Mouse (Mus musculus): ENCODE results near the gene Phf8.
"Not testable (repeated sequence)": the region's sequence is repeated elsewhere in the genome, so short reads cannot be mapped to it uniquely, and the experiment has no call there.

Gene Phf8

DNA sequence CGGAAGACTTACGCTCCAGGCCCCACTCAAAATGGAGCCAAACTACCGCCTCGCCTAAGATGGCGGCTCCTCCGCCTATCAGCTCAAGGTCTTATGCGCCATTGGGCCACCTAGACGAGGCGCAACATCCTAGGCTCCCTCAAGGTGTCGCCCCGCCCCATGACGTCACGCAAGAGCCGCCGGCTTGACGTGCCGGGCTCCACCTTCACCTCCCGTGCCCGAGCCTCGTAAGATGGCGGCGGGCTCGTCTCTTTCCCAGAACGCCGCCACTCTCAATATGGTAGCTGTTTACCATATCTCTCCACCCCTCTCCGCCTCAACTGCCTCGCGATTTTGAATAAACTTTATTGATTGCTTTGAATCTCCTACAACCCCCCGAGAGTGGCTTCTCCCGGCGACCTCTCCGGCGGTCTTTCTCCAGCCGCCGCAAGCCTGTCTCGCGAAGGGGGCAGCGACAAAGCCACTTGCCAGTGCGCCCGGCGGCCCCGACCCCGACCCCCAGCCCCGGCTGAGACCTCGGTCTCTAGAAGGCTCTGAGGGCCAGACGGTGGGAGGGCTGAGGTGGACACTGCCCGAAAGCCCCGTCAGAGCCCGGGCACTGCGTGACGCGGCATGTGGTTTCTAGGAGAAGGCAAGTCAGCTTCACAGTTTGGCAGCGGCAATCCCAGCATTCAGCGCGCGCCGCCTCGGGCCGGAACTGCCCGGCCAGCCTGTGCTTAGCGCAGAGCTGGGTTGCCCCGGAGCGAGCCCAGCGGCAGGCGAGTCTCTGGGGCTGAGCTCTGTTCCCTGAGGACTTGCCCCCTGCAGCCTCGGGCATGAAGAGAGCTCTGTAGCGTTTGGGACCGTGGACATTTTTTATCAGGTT lies at the start of gene Phf8:
Gene Phf8, plus strand, starts transcription at position 215 of the 865 bp plus-strand sequence.
- in situ Hi-C loops (cut with MboI, MseI), result no loop called here

DNA sequence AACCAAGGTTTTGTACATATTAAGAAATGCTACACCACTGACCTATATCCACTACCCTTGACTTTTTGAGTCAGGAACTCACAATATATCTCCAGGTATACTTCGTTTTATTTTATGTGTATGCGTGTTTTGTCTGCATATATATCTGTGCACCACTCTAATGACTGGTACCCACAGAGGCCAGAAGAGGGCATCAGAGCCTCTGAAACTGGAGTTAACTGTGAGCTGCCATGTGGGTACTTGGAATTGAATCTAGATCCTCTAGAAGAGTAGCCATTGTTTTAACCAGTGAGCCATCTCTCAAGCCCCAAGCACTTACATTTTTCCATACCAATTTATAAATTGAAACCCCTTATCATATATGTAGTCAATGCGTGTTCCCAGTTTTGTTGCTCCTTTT lies 32.3 kb upstream of the Phf8 start:
- in situ Hi-C loops (cut with MboI, MseI), result no loop called here

DNA sequence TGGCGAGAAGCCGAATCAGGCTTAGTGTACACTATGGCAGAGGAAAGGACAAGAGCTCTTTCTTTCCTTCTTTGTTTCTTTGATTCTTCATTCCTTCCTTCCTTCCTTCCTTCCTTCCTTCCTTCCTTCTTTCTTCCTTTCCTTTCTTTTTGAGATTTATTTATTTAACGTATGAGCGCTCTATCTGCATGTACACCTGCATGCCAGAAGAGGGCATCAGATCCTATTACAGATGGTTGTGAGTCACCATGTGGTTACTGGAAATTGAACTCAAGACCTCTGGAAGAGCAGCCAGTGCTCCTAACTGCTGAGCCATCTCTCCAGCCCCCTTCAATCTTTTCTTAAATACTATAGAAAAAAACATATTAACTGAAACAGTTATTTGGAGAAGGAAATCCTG lies 27.2 kb upstream of the Phf8 start:
- in situ Hi-C loops (cut with MboI, MseI), result not testable (repeated sequence)

DNA sequence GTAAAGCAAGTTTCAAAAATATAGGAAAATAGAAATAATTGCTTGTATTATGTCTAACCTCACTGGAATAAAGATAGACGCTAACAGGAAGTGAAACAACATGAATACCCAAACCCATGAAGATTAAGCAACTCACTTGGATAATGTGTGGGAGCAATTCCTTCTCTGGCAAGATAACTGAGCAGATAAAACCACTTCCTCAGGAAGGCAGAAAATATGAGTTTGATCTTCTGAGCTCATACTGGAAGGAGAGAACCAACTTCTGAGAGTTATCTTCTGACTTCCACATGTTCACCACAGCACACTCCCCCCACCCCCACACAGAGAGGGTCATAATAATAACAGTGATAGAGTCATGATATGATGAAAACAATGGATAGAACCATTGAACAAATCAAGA lies 23.9 kb upstream of the Phf8 start:
- in situ Hi-C loops (cut with MboI, MseI), result no loop called here

DNA sequence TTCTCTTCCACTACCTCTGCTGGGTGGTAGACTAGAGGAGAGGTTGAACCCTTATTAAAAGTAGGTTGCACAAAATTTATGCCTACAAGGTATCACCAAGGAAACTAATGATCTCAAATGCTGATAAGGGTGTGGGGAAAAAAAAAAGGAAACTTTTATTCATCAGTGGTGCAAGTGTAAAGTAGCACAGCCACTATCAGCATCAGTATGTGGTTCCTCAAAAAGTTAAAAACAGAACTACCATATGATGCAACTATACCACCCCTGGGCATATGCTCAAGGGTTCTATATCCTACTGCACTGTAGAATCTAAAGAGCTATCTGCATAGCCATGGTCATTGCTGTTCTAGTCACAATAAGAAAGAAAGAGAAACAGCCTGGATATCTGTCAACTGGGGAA lies 11.9 kb upstream of the Phf8 start:
- in situ Hi-C loops (cut with MboI, MseI), result no loop called here

DNA sequence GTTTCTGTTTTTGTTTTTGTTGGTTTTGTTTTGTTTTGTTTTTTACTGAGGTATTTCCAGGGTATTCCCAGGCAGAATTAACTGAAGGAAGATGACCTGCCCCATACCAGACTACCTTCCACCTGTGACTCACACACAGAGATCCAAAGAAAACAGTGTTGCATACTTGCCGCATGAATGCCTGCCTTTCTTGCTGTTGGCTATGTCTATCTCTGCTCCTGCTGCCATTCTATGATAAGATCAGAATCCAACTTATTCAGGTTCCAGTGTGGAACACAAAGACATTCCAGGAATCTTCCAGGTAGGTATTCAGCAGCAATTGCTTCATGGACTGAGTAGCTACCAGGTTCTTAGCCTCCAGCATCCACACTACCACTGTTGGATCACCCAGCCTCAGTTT lies 10.6 kb upstream of the Phf8 start:
- in situ Hi-C loops (cut with MboI, MseI), result no loop called here

DNA sequence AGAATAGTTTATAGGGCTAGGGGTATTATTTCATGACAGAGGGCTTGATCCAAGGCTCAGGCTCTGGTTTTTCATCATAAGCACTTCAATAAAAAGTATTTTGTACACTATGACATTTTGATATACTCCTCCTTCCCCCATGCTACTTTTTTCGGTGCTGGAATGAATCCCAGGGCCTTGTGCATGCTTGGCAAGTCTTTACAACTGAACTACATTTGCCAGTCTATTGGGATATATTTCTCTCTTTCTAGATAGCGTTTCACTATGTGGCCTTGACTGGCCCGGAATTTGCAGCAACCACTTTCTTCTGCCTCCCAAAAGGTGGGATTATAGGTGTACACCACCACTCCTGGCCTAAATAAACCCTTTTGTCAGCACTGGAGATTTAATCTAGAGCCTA lies 7.4 kb upstream of the Phf8 start:
- in situ Hi-C loops (cut with MboI, MseI), result no loop called here

DNA sequence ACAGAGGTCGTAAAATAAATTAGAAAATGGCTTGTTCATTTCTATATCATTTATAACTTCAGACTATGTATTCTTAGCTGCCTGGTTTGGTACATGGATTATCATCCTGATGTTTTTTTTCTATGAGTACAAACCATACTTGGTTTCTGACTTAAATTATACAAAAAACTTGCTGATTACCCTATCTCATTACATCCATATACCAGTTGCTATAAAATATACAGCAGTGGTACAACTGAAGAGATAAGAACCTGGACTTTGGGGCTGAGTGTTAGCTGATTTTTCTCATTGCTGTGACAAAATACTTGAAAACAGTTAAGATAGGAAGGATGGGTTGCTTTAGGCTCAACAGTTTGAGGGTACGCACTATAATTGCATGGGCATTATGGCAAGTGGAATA lies 6.8 kb upstream of the Phf8 start:
- in situ Hi-C loops (cut with MboI, MseI), result no loop called here

DNA sequence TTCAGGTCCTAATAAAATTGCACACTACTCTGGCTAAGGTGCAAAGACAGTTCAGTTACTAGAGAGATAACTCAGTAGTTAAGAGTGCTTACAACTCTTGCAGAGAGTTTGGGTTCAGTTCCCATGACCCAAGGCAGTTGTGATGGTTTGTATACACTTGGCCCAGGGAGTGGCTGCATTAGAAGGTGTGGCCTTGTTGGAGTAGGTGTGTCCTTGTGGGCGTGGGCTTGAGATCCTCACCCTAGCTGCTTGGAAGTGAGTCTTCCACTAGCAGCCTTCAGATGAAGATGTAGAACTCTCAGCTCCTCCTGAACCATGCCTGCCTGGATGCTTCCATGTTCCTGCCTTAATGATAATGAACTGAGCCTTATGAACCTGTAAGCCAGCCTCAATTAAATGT lies 2.3 kb upstream of the Phf8 start:
- in situ Hi-C loops (cut with MboI, MseI), result no loop called here

DNA sequence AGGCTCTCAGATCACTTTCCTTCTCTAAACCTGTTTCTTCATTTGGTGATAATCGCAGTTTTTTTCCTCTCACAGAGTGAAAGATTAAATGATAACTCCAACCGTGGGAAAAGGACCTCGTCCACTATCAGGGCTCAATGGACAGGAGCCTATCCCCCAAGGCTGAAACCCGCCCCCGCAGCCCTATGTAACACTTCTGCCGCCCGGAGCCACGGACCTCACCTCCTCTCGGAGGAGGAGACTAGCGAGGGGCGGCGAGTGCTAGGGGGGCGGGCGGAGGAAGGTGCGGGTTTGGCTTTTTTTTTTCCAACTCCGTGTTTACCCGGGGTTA lies 380 bp upstream of the Phf8 start:
- in situ Hi-C loops (cut with MboI, MseI), result no loop called here

DNA sequence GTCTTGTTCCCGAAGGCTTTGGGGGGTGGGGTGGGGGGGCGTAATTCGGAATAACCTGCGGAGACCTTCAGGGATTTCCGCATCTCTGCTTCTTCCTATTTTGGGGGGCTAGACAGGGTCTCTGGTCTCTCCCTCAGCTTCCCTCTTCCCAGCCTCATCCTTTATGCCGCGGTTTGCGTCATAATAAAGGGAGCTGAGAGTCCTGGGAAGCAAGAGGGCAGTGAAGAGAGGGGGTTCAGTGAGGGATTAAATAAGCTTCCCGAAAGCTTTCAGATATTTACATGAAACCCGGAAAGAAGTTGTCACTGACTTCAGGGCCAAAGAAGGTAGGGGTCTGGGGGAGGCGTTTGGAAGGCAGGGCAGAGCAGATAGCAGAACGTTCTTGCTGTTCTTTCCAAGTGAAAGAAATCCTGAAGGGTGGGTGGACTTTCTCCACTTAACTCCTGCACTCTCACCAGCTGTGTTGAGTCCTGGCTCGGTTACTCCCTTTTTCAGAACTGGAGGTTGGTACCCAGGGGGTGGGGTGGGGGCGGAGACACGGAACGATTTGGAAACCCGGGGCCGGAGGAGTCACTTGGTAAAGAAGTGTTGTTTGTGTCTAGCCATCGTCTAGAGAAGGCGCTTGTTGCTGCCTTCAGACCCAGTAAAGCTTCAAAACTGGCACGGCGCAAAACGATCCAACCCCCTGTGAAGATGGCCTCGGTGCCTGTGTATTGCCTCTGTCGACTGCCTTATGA lies 1.5 kb downstream of the Phf8 start:
- in situ Hi-C loops (cut with MboI, MseI), result no loop called here

DNA sequence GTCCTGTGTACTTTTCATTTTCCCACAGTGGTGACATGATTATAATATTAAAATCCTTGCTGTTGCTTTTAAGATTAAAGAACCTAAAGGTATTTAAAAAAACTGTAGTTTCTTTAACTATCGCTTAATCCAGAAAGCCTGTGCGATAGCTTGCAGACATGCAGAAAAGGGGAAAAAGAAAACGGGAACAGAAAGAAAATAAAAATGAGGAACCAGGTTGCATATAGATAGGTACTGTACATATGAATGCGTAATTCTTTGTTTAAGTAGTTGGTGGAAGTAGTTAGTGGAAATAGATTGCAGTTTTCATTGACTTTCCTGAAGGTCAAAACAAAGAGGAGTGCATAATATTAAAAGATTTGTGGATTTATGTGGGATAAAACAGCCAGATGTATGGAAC lies 32.9 kb downstream of the Phf8 start:
- in situ Hi-C loops (cut with MboI, MseI), result no loop called here

DNA sequence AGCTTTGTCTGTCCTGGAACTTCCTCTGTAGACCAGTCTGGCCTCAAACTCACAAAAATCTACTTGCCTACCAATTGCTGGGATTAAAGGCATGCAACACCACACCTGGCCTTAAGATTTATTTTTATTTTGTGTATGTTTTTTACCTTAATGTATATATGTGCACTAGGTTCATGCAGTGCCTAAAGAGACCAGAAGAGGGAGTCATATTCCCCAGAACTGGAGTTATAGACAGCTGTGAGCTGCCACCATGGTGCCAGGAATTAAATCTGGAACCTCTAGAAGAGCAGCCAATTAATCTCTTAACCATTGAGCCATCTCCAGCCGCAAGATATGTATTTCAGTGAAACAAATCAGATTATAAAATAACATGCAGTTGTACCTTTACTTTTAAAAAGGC lies 54.7 kb downstream of the Phf8 start:
- in situ Hi-C loops (cut with MboI, MseI), result no loop called here

DNA sequence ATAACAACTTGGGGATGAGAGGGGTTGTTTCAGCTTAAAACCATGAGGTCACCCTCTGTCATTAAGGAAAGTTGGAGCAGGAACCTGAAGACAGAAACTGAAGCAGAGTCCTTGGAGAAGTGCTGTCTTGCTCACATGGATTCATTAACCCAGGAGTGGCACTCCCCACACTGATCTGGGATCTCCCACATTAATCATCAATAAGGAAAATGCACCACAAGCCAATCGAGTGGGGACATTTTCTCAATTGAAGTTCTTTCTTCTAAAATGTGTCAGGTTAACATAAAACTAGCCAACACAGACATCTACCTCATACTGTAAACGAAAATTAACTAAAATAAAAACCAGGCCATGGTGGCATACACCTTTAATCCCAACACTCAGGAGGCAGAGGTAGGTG lies 122.9 kb downstream of the Phf8 start:
- in situ Hi-C loops (cut with MboI, MseI), result no loop called here

DNA sequence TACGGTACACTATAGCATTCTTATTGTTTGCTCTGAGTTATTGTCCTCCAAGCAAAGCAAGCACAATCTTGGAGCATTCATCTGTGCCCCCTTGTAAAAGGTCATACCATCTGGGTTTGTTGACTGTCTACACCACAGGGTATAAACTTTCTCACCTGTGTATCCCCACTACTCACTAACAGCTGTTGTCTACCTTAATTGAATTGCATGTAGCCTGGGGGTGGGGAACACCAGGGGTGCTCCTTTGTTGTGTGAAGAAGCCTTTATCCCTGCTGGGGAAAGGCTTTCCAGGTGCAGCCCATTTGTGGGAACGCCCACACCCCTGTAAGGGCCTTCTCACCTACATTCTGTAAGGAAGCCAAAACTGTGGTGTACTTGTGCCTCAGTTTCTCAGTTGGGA lies 133.3 kb downstream of the Phf8 start:
- in situ Hi-C loops (cut with MboI, MseI), result no loop called here

DNA sequence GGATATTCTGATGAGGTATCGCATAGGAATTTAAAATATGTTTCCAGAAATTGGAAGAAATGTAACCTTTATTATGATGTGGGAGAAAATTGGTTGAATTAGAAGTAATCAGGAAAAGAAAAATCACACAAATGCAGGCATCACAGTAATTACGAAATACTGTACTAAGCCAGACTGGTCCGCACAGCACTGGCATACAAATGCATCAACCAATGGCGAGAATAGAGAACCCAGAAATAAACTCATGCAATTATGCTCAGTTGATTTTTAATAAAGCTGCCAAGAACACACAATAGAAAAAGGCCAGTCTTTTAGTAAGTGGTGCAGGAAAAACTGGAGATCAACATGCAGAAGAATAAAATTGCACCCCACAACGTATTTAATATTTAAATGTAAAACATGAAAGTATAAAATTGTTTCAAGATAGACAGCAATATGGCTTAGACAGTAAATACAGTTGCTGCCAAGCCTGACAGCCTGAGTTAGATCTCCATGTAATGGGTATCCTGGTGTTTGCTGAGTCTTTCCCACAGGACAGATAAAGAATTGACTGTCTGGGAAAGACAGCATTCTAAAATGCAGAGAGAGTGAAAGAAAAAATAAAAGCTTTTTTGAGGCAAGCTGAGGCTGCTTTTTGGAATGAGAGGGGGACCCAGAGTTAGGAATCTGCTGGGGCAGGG lies 154.2 kb downstream of the Phf8 start:
- in situ Hi-C loops (cut with MboI, MseI), result no loop called here
